Mouse (Mus musculus): ENCODE measurements around the gene Rassf4. TPM values are rescaled to one million over a fixed set of nuclear protein-coding genes. Genes with fewer than 3 reads are reported as not detected.
"Not testable (repeated sequence)": the region's sequence is repeated elsewhere in the genome, so short reads cannot be mapped to it uniquely, and the experiment has no call there.

Gene Rassf4
- total RNA-seq, 2 experiments from 2014 or later, result 2.9 to 3.4 TPM

DNA sequence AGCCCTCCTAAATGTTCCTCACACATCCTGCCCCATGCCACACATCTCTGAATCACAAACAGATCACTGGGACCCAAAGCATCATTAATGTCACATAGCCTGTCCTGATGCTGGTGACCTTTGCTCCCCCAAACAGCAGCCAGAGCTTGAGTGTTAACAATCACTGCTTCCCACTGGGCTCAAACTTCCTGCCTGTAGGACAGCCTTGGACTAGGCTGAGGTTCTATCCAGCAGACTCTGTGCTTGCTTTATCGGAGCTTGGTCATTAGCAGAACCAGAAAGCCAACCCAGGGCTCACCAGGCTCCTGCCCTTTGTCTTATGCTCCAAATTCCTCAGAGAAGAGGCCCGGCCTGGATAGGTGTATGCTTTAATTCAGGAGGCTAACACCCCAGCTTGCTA is 34.9 kb downstream of the Rassf4 start:
- intact Hi-C loops (cut with DNase I), result no loop called here
- no peak for DNase-seq

- no peak for DNase-seq
- intact Hi-C loops (cut with DNase I), result no loop called here
Observed at GRCm38 (mm10) chr6:116637496-116637895, 36.3 kb downstream of the Rassf4 start.

DNA sequence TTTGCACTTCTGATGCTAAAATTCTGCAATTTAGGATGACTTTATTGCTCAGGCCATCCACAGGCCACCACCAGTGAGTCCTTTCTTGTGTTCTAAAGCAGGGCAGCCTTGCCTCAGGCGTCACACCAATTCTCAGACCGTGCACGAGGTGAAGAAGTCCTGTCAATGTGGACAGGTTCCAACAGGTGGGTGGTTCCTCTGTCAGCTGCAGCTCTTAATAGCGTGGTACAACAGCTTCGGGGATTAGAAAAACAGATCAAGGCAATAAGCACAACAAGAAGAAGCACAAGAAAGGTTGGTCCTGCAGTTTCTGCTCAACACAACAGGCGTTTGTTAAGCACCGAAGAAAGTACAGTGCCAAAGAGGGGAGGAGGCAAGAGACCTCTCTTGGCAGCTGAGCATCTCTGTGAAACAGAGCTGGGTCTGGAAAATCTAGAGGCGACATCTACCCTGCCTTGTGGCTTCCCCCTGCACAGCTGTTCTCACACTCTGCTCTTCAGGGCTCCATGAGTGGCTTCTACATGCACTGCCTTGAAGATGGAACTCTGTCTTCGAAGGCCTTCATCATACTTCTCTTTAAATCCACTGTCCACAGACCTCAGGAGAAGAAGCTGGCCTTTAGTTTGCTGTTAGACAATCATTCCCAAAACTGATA is 37.0 kb downstream of the Rassf4 start:
- no peak for DNase-seq
- intact Hi-C loops (cut with DNase I), result no loop called here

GRCm38 (mm10) chr6:116635251-116636180 is 38.2 kb downstream of the Rassf4 start:
- intact Hi-C loops (cut with DNase I), result no loop called here

DNA sequence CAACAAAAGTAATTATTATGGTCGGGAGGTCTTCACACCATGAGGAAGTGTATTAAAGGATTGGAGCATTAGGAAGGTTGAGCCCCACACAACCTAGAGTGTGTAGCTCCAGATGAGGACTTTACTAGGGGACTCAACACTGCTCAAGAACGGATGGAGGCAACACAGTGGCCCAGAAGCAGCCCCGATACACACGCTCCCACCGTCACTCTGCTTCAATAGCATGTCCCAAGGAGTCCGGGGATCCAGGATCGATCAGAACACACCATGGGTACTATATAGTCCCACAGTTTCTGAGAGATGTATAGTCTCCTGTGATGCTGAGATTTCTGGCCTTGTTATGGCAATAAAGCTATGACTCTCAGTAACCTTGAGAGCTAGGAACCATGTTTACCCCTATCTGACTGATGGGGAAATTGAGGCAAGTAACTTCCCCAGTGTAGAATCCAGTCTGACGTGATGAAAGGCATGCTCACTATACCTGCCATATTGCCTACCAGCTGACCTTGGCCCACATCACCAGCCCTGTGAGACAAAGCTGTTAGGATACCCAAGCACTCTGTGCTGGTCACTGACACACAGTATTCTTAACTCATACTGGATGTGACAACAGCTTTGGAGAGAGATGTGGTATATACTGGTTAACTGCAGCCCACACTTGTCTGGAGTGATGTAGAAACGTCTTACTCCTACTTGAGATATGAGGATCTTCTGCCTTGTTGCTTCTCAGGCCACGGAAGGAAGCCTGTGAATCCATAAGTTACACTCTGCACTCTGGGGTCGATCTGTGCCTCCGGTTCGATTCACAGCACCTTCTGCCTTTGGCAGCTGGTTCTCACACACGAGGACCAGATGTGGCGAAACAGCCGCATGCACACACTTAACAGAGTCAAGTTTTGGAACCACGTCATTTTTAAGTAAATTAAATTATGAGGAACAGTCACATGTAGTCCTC is 39.7 kb downstream of the Rassf4 start:
- intact Hi-C loops (cut with DNase I), result no loop called here
- DNase-seq, result no peak

More at GRCm38 (mm10) chr6:116635251-116636180, 38.2 kb downstream of the Rassf4 start:
- DNase-seq, result no peak

GRCm38 (mm10) chr6:116632129-116632528 is 41.6 kb downstream of the Rassf4 start:
- intact Hi-C loops (cut with DNase I), result no loop called here
- peak; percentile 82 for DNase-seq

DNA sequence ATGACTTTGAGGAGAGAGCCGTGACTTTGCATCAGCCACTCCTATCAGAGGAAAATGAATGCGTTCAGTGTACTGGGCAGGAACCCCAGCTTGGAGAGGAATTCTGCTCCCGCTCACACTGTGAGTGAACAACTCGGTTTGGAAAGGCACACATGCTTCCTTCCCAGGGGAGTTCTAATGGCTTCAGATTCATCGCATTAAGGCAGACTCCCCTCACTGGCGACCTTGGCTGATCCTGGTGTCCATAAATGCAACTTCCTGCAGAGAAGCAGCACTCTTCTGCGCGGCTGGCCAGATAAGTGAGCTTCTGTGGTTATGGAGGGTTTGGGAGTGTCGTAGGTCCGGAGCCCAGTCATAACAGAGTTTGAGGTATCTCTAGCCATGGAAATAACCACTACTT is 44.0 kb downstream of the Rassf4 start:
- intact Hi-C loops (cut with DNase I), result no loop called here

GRCm38 (mm10) chr6:116628539-116629171 is 45.1 kb downstream of the Rassf4 start, which contains the start of gene Zfp422:
Gene Zfp422 (minus strand): TSS chr6:116628999.
- intact Hi-C loops (cut with DNase I), result no loop called here
- DNase-seq, result peak; percentile 85

More for the DNA sequence above, 44.0 kb downstream of the Rassf4 start:
- DNase-seq, result no peak

DNA sequence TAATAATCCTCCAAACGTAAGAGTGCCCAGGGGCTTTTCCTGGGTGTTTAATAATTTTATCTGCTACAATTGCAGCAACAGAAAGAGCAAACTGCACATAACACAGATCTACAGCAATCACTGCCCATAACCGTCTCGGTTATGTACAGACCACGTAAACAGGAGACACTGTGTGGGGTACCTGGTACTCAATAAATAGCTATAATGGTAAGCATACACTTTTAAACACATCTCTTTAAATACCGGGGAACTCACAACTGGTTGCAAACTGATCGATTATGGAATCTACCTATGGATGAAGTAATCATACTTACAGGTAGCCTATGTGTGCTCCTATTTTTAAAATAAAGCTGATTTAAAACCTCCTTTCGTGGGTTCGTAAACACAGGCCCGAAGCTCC is 45.7 kb downstream of the Rassf4 start:
- intact Hi-C loops (cut with DNase I), result no loop called here
- DNase-seq, result no peak

DNA sequence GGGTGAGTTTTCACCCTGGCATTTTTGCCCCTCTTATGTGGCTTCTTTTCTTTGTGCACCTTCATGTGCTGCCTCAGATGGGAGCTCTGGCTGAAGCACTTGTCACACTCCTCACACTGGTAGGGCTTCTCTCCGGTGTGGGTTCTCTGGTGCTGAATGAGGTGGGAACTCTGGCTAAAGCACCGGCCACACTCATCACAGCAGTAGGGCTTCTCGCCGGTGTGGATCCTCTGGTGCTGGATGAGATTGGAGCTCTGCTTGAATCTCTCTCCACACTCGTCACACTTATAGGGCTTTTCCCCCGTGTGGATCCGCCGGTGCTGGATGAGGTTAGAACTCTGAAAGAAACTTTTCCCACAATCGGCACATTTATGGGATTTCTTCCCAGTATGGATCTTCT is 47.3 kb downstream of the Rassf4 start:
- intact Hi-C loops (cut with DNase I); DNase-seq: not testable (repeated sequence)

DNA sequence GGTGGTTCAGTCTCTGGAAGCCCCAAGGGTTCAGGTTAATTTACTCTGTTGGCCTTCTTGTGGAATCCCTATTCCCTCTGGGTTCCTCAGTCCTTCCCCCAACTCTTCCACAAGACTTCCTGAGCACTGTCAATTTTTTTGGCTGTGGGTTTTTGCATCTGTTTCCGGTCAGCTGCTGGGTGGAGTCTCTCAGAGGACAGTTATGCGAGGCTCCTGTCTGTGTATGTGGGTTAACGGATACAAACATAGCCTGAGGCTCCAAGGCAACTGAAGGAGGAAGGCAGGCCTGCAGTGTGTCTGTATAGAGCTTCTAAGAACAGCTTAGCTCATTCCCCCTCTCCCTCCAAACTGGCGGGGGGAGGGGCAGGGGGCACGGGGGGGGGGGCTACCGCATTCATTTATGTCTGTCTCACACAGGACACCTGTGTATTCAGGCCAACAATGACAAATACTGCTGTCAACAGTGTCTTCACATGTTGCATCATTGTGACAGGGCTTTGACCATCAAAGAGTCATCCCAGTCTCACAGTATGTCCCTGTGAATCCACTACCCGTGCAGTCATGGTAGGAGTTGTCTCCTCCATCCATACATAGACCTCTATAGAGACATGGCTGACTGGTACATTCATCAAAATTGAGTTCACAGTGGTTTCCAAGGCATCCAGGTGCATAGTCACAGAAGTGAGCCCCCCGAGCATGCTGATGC is 52.3 kb downstream of the Rassf4 start:
- no peak for DNase-seq
- intact Hi-C loops (cut with DNase I), result no loop called here

- no peak for DNase-seq
- intact Hi-C loops (cut with DNase I), result no loop called here
Observed at GRCm38 (mm10) chr6:116618073-116618472, 55.7 kb downstream of the Rassf4 start.

- intact Hi-C loops (cut with DNase I), result no loop called here
Observed at GRCm38 (mm10) chr6:116615719-116616118, 58.0 kb downstream of the Rassf4 start.

DNA sequence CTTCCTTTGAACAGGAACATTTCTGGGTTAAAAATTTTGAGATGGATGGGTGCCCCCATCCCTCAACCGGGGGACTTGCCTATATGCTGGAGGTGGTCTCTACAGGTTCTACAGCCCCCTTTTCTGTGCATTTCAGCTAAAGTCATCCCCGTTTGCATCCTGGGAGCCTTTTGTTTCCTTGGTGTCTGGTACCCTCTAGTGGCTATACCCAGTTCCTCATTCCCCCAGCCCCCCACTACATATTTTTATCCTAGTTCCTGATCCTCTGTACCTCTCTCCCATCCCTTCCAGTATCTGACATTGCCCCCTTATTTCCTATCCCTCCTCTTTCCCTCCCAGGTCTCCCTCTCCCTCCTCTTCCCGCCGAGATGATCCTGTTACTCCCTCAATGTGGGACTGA is 66.5 kb downstream of the Rassf4 start:
- intact Hi-C loops (cut with DNase I), result no loop called here
- no peak for DNase-seq

More at GRCm38 (mm10) chr6:116615719-116616118, 58.0 kb downstream of the Rassf4 start:
- no peak for DNase-seq

- DNase-seq; intact Hi-C loops (cut with DNase I): not testable (repeated sequence)
Observed at GRCm38 (mm10) chr6:116600969-116601368, 72.8 kb downstream of the Rassf4 start.

DNA sequence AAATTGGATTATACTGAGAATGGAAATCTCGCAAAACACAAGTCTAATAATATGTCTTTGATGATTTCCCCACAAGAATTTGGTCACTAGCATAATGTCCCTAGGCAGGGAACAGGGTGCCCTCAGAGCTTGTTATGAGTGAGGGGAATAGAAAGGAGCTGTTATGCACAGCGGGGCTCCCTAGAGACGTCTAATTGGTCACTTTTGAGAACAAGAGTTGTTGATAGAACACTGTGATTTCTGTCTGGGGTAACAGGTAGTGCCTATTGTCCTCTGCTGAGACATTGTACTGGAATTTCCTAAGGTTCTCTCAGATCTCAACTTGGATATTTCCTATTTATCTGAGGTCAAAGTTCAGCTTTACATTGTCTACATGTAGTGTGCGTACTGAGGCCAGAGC is 89.7 kb downstream of the Rassf4 start, which contains the start of gene Olfr215:
Olfr215 (minus strand) TSS at position 101 of the 400 bp plus-strand sequence.
- intact Hi-C loops (cut with DNase I), result no loop called here
- DNase-seq, result no peak

All from left cerebral cortex, postnatal 4 days (tissue).